Mouse (Mus musculus): ENCODE data around the gene Marf1. TPM values are rescaled to one million over a fixed set of nuclear protein-coding genes. Genes with fewer than 3 reads are reported as not detected.
"Not testable (repeated sequence)": the region's sequence is repeated elsewhere in the genome, so short reads cannot be mapped to it uniquely, and the experiment has no call there.

The Marf1 gene
- polyA plus RNA-seq, 1 experiment from 2014 or later = 23.4 TPM

- POLR2A ChIA-PET = interaction anchor here (0.7 kb wide), 1 partner anchor 265 kb away, joined by 3 read pairs; no protein-coding TSS in a partner anchor
These were observed 580 bp upstream of the Marf1 start for GRCm38 (mm10) chr16:14163731-14164130.

GRCm38 (mm10) chr16:14160941-14161340, 2.2 kb downstream of the Marf1 start:
- no peaks in the 10 kb centered on the region for H3K27me3 ChIP-seq
- ChIA-PET POLR2A (interaction anchor here (0.7 kb wide), 2 partner anchors 12 to 29 kb away, joined by 5 to 7 read pairs; no protein-coding TSS in a partner anchor), CTCF (no interaction called here)
- in situ Hi-C loops (cut with MboI; ENCODE audit: low pct_unique_long_range_greater_than_20kb) = no loop called here
- no peak for DNase-seq (ENCODE audit: low read depth, low spot score)
- no peak for ATAC-seq
- TF ChIP-seq CTCF (IDR thresholded peaks at IDR 0.05) = no peak

More at GRCm38 (mm10) chr16:14163731-14164130, 580 bp upstream of the Marf1 start:
- DNase-seq (ENCODE audit: low read depth, low spot score) = no peak
- no peak for TF ChIP-seq CTCF (IDR thresholded peaks at IDR 0.05)
- no peaks in the 10 kb centered on the region for H3K27me3 ChIP-seq
- CTCF ChIA-PET = no interaction called here
- in situ Hi-C loops (cut with MboI; ENCODE audit: low pct_unique_long_range_greater_than_20kb) = no loop called here
- no peak for ATAC-seq

GRCm38 (mm10) chr16:14159746-14160131, 3.4 kb downstream of the Marf1 start:
- in situ Hi-C loops (cut with MboI; ENCODE audit: low pct_unique_long_range_greater_than_20kb) = no loop called here
- TF ChIP-seq CTCF (IDR thresholded peaks at IDR 0.05) = no peak
- CTCF ChIA-PET = no interaction called here
- no peaks in the 10 kb centered on the region for H3K27me3 ChIP-seq
- no peak for ATAC-seq
- peak; percentile 34 for DNase-seq (ENCODE audit: low read depth, low spot score)
- POLR2A ChIA-PET = no interaction called here

- ATAC-seq = peak; percentile 73
- POLR2A ChIA-PET = interaction anchor here (1.0 kb wide), 1 partner anchor 321 kb away, joined by 3 read pairs; no protein-coding TSS in a partner anchor
These were observed 4.0 kb downstream of the Marf1 start for GRCm38 (mm10) chr16:14158936-14159745.

GRCm38 (mm10) chr16:14158536-14158935, 4.6 kb downstream of the Marf1 start:
- no peak for ATAC-seq
- ChIA-PET POLR2A (interaction anchor here (1.0 kb wide), 1 partner anchor 320 kb away, joined by 3 read pairs; no protein-coding TSS in a partner anchor), CTCF (no interaction called here)
- no peaks in the 10 kb centered on the region for H3K27me3 ChIP-seq
- in situ Hi-C loops (cut with MboI; ENCODE audit: low pct_unique_long_range_greater_than_20kb) = no loop called here
- no peak for DNase-seq (ENCODE audit: low read depth, low spot score)
- TF ChIP-seq CTCF (IDR thresholded peaks at IDR 0.05) = no peak

More at GRCm38 (mm10) chr16:14158936-14159745, 4.0 kb downstream of the Marf1 start:
- in situ Hi-C loops (cut with MboI; ENCODE audit: low pct_unique_long_range_greater_than_20kb) = no loop called here
- TF ChIP-seq CTCF (IDR thresholded peaks at IDR 0.05) = no peak
- CTCF ChIA-PET = no interaction called here
- H3K27me3 ChIP-seq = no peaks in the 10 kb centered on the region
- DNase-seq (ENCODE audit: low read depth, low spot score) = peak; percentile 94

DNA sequence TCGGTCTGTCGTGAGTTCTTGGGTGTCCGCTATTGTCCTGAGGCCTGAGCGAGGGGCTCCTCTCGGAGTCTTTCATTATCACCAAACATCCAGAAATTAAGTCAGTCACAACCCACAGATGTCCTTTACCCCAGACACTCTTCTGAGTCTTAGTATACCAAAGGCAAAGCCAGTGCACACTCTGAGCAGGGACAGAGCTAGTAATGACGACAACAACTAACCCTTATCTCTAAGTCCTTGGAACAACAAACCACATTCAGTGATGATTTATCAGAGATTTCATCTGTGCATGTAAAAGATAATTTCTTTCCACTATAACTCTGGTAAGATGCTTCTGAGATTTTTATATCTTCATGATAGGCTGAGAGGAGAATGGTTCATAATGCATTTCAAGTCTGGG, 6.8 kb downstream of the Marf1 start:
- POLR2A ChIA-PET = no interaction called here
- no peak for ATAC-seq
- in situ Hi-C loops (cut with MboI; ENCODE audit: low pct_unique_long_range_greater_than_20kb) = no loop called here
- CTCF ChIA-PET = no interaction called here
- no peak for TF ChIP-seq CTCF (IDR thresholded peaks at IDR 0.05)
- H3K27me3 ChIP-seq = no peaks in the 10 kb centered on the region
- no peak for DNase-seq (ENCODE audit: low read depth, low spot score)

GRCm38 (mm10) chr16:14155638-14156037, 7.5 kb downstream of the Marf1 start:
- in situ Hi-C loops (cut with MboI; ENCODE audit: low pct_unique_long_range_greater_than_20kb); POLR2A ChIA-PET; CTCF ChIA-PET; H3K27me3 ChIP-seq; ATAC-seq; DNase-seq (ENCODE audit: low read depth, low spot score): not testable (repeated sequence)

GRCm38 (mm10) chr16:14151718-14152117, 11.4 kb downstream of the Marf1 start:
- POLR2A ChIA-PET = no interaction called here
- TF ChIP-seq CTCF (IDR thresholded peaks at IDR 0.05) = no peak
- CTCF ChIA-PET = interaction anchor here (0.9 kb wide), 1 partner anchor 16 kb away, joined by 3 read pairs; no protein-coding TSS in a partner anchor
- DNase-seq (ENCODE audit: low read depth, low spot score) = no peak
- in situ Hi-C loops (cut with MboI; ENCODE audit: low pct_unique_long_range_greater_than_20kb) = no loop called here
- no peaks in the 10 kb centered on the region for H3K27me3 ChIP-seq
- no peak for ATAC-seq

- in situ Hi-C loops (cut with MboI; ENCODE audit: low pct_unique_long_range_greater_than_20kb) = no loop called here
- no peak for ATAC-seq
- POLR2A ChIA-PET = interaction anchor here (0.6 kb wide), 1 partner anchor 9 kb away, joined by 3 read pairs; no protein-coding TSS in a partner anchor
- no peak for DNase-seq (ENCODE audit: low read depth, low spot score)
- CTCF ChIA-PET = interaction anchor here (1.3 kb wide), 1 partner anchor 23 kb away, joined by 6 read pairs; no protein-coding TSS in a partner anchor
- TF ChIP-seq CTCF (IDR thresholded peaks at IDR 0.05) = peak; percentile 58
- no peaks in the 10 kb centered on the region for H3K27me3 ChIP-seq
These were observed 15.4 kb downstream of the Marf1 start for GRCm38 (mm10) chr16:14147712-14148111.

- in situ Hi-C loops (cut with MboI; ENCODE audit: low pct_unique_long_range_greater_than_20kb) = no loop called here
- no peak for DNase-seq (ENCODE audit: low read depth, low spot score)
- no peak for TF ChIP-seq CTCF (IDR thresholded peaks at IDR 0.05)
- POLR2A ChIA-PET = no interaction called here
- CTCF ChIA-PET = interaction anchor here (1.0 kb wide), 1 partner anchor 9 kb away, joined by 3 read pairs; no protein-coding TSS in a partner anchor
- ATAC-seq = no peak
- H3K27me3 ChIP-seq = no peaks in the 10 kb centered on the region
These were observed 19.9 kb downstream of the Marf1 start for GRCm38 (mm10) chr16:14143298-14143697.

DNA sequence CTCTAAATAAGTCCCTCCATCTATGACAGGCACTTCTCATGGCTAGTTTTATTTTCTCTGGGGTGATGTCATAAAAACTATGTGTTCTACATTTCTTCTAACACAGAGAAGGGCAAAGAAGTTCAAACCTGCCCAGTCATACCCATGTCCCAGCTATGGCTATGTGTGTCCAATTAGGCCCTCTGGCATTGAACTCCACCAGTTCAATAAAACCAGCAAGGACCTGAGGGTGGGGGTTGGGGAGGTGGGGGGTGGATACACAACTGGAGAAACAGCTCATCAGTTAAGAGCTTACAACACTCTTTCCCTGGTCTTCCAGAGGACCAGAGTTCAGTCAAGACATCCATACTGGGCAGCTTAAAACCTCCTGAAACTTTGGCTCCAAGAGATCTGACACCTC, 24.0 kb downstream of the Marf1 start:
- H3K27me3 ChIP-seq = no peaks in the 10 kb centered on the region
- TF ChIP-seq CTCF (IDR thresholded peaks at IDR 0.05) = no peak
- ChIA-PET POLR2A (interaction anchor here (0.6 to 0.9 kb wide), 2 partner anchors 9 to 16 kb away, joined by 3 to 4 read pairs; no protein-coding TSS in a partner anchor), CTCF (no interaction called here)
- in situ Hi-C loops (cut with MboI; ENCODE audit: low pct_unique_long_range_greater_than_20kb) = no loop called here
- DNase-seq (ENCODE audit: low read depth, low spot score) (no peak), ATAC-seq (no peak)
